Mouse (Mus musculus) bone marrow macrophage, adult 2 months (primary cell): ENCODE measurements around the gene S100a11.

Experiments
- CTCF ChIP-seq: IDR thresholded peaks from 2 replicates; pipeline ENCODE4 v1.5.1; 2012; ENCODE audit warnings: low read depth, mild to moderate bottlenecking, low read length, moderate library complexity
- POLR2A ChIP-seq: IDR thresholded peaks from 2 replicates; pipeline ENCODE4 v1.6.1; 2012; ENCODE audit warnings: mild to moderate bottlenecking, low read depth, low read length, borderline replicate concordance

- TF ChIP-seq POLR2A (no peak), CTCF (no peak)
Observed at GRCm38 (mm10) chr3:93528807-93529206, 8.5 kb downstream of the S100a11 start.
